Mouse (Mus musculus): Measurements from ENCODE around the gene Zdhhc5. TPM values are rescaled to one million over a fixed set of nuclear protein-coding genes. Genes with fewer than 3 reads are reported as not detected.

Gene Zdhhc5
- polyA plus RNA-seq, 1 experiment from 2014 or later: 27.8 TPM

DNA sequence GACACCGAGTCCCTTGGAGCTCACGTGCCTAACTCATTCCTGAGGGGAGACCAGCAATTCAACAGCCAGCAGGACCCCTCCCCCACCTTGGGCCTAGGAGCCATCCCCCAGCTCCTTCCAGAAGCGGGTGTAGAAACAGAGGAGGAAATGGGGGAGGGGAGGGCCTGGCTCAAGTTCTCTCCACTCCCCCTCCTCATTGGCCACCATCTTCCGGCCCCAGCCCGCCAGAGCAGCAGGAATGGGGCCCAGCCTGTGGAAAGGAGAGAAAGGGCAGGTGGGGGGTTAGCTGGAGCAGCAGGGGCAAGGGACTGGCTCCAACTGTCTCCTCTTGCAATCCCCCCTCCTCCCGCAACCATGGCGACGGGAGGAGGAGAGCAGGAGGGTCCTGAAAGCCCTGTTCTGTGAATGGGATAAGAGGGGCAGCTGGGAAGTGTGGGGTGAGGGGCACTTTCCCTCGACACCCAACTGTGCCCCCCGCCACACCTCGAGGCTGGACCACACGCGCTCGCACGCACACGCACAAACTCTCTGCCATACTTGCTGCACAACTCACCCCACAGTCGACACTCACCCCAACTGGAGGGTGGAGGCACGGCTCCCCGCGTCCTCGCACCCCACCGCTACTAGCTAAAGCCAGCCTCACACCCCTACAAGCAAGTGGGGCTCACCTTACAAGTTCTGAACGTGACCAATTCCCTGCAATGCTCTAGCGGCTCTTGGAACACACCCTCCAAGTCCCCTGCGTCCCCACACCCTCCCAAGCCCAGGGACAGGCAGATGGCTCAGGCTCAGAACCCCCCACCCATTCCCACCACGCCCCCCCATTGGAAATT is 27.7 kb upstream of the Zdhhc5 start:
- H3K27ac ChIP-seq: peak overlapping the region; percentile 100
- peaks cover 14% of the 10 kb centered on the region for H3K36me3 ChIP-seq
- peak overlapping the region; percentile 95 for H3K4me2 ChIP-seq (replicated peaks)
- ATAC-seq (ENCODE audit: low FRiP score, low read depth): peak; percentile 77
- H3K27me3 ChIP-seq: no peaks in the 10 kb centered on the region
- WGBS: 1% methylated on average over 26 of the region's 26 CpGs
- H3K9me3 ChIP-seq: no peaks in the 10 kb centered on the region
- peaks cover 53% of the 10 kb centered on the region for H3K4me1 ChIP-seq
- peak overlapping the region; percentile 94 for H3K4me3 ChIP-seq
- H3K9ac ChIP-seq: peak overlapping the region; percentile 100

DNA sequence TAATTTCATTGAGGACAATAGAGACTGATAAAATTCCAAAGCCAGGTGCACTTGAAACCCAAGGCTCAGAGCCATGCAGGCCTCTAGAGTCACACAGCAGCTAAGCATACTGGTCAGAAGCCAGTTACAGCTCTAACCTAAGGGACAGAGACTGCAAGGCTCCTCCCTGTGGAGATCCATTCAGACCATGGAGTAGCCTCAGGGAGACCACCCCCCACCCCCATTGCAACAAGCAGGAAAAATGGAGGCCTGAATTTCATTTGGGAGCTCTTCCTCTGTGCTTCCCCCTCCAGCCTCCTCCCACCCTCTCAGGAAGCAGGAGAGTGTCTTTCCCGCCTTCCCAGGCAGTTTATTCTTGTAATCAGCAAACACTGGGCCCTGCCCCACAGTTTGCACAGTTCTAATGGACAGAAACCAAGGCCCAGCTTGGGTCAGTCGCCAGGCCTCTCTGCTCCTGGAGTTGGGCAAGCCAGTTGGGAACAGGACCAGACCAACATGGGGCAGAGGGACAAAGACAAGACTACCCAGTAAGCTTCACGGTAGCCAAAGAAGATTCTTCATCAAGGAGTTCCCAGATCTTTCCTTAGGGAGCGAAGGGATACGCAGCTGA is 27.0 kb upstream of the Zdhhc5 start:
- Histone ChIP-seq H3K4me3 (peak overlapping the region; percentile 94), H3K4me2 (replicated peaks) (peak overlapping the region; percentile 95), H3K4me1 (peaks cover 60% of the 10 kb centered on the region), H3K9me3 (no peaks in the 10 kb centered on the region), H3K27me3 (no peaks in the 10 kb centered on the region), H3K27ac (peak overlapping the region; percentile 100), H3K9ac (peak overlapping the region; percentile 100), H3K36me3 (peaks cover 14% of the 10 kb centered on the region)
- no peak for ATAC-seq (ENCODE audit: low FRiP score, low read depth)
- 2% methylated on average over 5 of the region's 5 CpGs for WGBS

GRCm38 (mm10) chr2:84740608-84741333 is 25.8 kb upstream of the Zdhhc5 start:
- H3K9me3 ChIP-seq: no peaks in the 10 kb centered on the region
- no peaks in the 10 kb centered on the region for H3K27me3 ChIP-seq
- peak overlapping the region; percentile 100; the same call in 1 of the 2 replicates for H3K27ac ChIP-seq
- H3K9ac ChIP-seq: peak overlapping the region; percentile 48; the same call in 1 of the 2 replicates
- H3K4me2 ChIP-seq (replicated peaks): peak overlapping the region; percentile 95
- WGBS: 79% methylated on average over 15 of the region's 15 CpGs
- H3K4me1 ChIP-seq: peaks cover 72% of the 10 kb centered on the region
- ATAC-seq (ENCODE audit: low FRiP score, low read depth): no peak
- H3K36me3 ChIP-seq: peaks cover 14% of the 10 kb centered on the region
- H3K4me3 ChIP-seq: peak overlapping the region; percentile 94

DNA sequence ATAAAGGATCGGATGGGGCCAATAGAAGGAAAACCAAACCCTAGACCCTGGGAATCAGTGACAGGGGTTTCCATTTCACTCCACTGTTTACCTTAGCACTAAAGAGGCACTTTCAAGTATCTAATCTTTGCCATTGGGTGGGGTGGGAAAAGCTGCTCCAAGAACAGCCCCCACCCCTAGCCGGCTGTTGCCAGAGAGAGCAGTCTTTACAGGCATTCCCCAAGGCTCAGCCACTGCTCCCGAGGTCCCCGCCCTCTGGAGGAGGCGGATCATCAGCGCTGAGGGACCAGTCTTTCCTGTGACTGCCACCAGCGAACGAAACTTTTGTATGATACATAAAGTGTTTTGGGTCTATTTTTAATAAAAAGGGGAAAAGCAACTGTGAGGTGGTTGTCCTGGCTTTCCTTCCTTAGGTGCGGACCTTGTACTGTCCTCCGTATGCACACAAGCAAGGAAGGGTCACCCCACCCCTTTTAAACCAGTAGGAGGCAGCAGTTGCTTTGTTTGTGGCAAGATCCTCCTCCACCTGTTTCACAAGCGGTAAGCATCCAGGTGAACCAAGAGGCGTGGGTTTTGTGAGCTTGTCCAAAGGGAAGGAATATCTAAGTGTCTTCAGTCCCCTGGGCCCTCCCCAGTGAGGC is 23.4 kb upstream of the Zdhhc5 start:
- Histone ChIP-seq H3K36me3 (peaks cover 14% of the 10 kb centered on the region), H3K4me3 (peak overlapping the region; percentile 17), H3K27ac (peak overlapping the region; percentile 72), H3K27me3 (no peaks in the 10 kb centered on the region), H3K9me3 (no peaks in the 10 kb centered on the region), H3K9ac (peak overlapping the region; percentile 8; the same call in 1 of the 2 replicates), H3K4me1 (peaks cover 88% of the 10 kb centered on the region), H3K4me2 (replicated peaks) (peak overlapping the region; percentile 73)
- no peak for ATAC-seq (ENCODE audit: low FRiP score, low read depth)
- 1% methylated on average over 12 of the region's 12 CpGs for WGBS

- Histone ChIP-seq H3K27me3 (no peaks in the 10 kb centered on the region), H3K4me2 (replicated peaks) (peak overlapping the region; percentile 73), H3K9ac (peak overlapping the region; percentile 56), H3K4me1 (peaks cover 88% of the 10 kb centered on the region), H3K36me3 (peaks cover 14% of the 10 kb centered on the region), H3K4me3 (peak overlapping the region; percentile 8; the same call in 1 of the 2 replicates), H3K9me3 (no peaks in the 10 kb centered on the region), H3K27ac (peak overlapping the region; percentile 72)
- peak; percentile 4; the same call in 1 of the 2 replicates for ATAC-seq (ENCODE audit: low FRiP score, low read depth)
- 5% methylated on average over 8 of the region's 8 CpGs for WGBS
Observed at GRCm38 (mm10) chr2:84737451-84737925, 22.5 kb upstream of the Zdhhc5 start.

GRCm38 (mm10) chr2:84736312-84737161 is 21.6 kb upstream of the Zdhhc5 start:
- ATAC-seq (ENCODE audit: low FRiP score, low read depth): peak; percentile 8; the same call in 1 of the 2 replicates
- H3K27me3 ChIP-seq: no peaks in the 10 kb centered on the region
- peak overlapping the region; percentile 73 for H3K4me2 ChIP-seq (replicated peaks)
- no peak overlapping the region for H3K27ac ChIP-seq
- H3K4me1 ChIP-seq: peaks cover 81% of the 10 kb centered on the region
- H3K36me3 ChIP-seq: peaks cover 14% of the 10 kb centered on the region
- no peaks in the 10 kb centered on the region for H3K9me3 ChIP-seq
- 5% methylated on average over 27 of the region's 27 CpGs for WGBS
- H3K9ac ChIP-seq: peak overlapping the region; percentile 56; the same call in 1 of the 2 replicates
- H3K4me3 ChIP-seq: peak overlapping the region; percentile 19

DNA sequence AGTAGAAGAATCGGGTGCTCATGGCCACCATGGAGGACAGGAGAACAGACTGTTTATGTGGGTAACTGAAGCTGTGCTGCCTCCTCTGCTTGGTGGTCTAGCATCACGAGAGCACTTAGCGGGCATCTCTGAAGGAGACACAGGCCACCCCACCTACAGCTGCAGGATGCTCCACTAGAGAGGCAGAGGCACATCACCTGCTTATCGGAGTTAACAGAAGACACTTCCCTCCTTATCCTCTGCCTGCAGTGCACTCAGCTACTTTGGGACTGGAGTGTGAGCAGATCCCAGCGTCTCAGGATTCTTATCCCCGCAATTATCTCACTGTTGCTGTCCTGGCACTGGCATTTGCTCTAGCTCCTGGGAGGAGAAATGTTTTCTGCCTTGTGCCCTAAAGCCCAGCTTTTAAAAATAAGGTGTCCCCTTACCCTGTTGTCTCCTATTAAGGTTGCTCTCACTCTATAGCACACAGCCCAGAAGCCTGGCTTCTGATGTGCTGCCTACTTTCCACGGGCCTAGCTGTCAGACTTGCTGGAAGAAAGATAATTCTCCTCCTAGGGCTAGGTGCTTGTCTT is 20.5 kb upstream of the Zdhhc5 start:
- WGBS: 22% methylated on average over 7 of the region's 7 CpGs
- no peaks in the 10 kb centered on the region for H3K9me3 ChIP-seq
- H3K36me3 ChIP-seq: peaks cover 5% of the 10 kb centered on the region
- H3K4me3 ChIP-seq: peak overlapping the region; percentile 55
- peak overlapping the region; percentile 73 for H3K4me2 ChIP-seq (replicated peaks)
- peaks cover 70% of the 10 kb centered on the region for H3K4me1 ChIP-seq
- no peak overlapping the region for H3K27ac ChIP-seq
- H3K27me3 ChIP-seq: no peaks in the 10 kb centered on the region
- no peak; the same call in 1 of the 2 replicates for ATAC-seq (ENCODE audit: low FRiP score, low read depth)
- H3K9ac ChIP-seq: peak overlapping the region; percentile 72

GRCm38 (mm10) chr2:84734919-84735318 is 19.9 kb upstream of the Zdhhc5 start:
- Histone ChIP-seq H3K9ac (peak overlapping the region; percentile 72), H3K4me1 (peaks cover 65% of the 10 kb centered on the region), H3K27ac (no peak overlapping the region), H3K9me3 (no peaks in the 10 kb centered on the region), H3K36me3 (peaks cover under 1% of the 10 kb centered on the region), H3K27me3 (no peaks in the 10 kb centered on the region), H3K4me2 (replicated peaks) (peak overlapping the region; percentile 73), H3K4me3 (peak overlapping the region; percentile 55)
- WGBS: 5% methylated on average over 2 of the region's 2 CpGs
- no peak; the same call in 1 of the 2 replicates for ATAC-seq (ENCODE audit: low FRiP score, low read depth)

DNA sequence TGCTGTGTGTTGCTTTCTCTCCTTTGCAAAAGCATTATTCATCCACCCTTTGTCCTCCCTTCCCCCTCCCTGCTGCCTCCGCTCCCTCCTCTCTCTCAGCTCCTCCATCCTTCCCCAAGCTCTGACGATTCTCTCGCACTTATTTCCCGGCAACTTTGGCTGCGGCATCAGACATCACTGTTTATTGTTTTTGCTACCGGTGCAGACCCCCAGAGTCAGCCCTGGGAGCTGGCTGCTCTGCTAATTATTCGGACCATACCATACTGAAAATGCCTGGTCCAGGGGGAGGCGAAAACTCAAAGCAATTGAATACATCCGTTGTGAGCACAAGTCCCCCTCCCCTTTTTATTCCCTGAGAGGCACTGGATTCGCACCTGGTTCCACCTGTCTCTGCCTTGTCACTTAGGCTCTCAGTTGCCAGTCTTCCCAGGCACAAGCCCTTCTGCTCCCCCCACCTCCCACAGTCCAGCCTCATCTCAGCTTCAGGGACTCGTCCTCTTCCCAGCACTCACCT is 19.4 kb upstream of the Zdhhc5 start:
- peak overlapping the region; percentile 73 for H3K4me2 ChIP-seq (replicated peaks)
- peak overlapping the region; percentile 33; the same call in 1 of the 2 replicates for H3K27ac ChIP-seq
- H3K36me3 ChIP-seq: no peaks in the 10 kb centered on the region
- under 1% methylated on average over 11 of the region's 11 CpGs for WGBS
- peak overlapping the region; percentile 55 for H3K4me3 ChIP-seq
- peak overlapping the region; percentile 72 for H3K9ac ChIP-seq
- peaks cover 60% of the 10 kb centered on the region for H3K4me1 ChIP-seq
- H3K9me3 ChIP-seq: no peaks in the 10 kb centered on the region
- H3K27me3 ChIP-seq: no peaks in the 10 kb centered on the region
- ATAC-seq (ENCODE audit: low FRiP score, low read depth): no peak

GRCm38 (mm10) chr2:84733579-84734300 is 18.8 kb upstream of the Zdhhc5 start, which contains the start of gene Ypel4:
Gene Ypel4 (plus strand): TSS chr2:84734058.
- under 1% methylated on average over 8 of the region's 8 CpGs for WGBS
- Histone ChIP-seq H3K27ac (peak within 1 kb of the TSS; percentile 33; the same call in 1 of the 2 replicates), H3K9ac (peak within 1 kb of the TSS; percentile 72), H3K4me2 (replicated peaks) (peak within 1 kb of the TSS; percentile 73), H3K27me3 (no peaks in the 10 kb centered on the region), H3K36me3 (no peaks in the 10 kb centered on the region), H3K9me3 (no peaks in the 10 kb centered on the region), H3K4me3 (peak within 1 kb of the TSS; percentile 55), H3K4me1 (peaks cover 53% of the 10 kb centered on the region)
- peak; percentile 41; the same call in 1 of the 2 replicates for ATAC-seq (ENCODE audit: low FRiP score, low read depth)
